Mouse (Mus musculus) bone marrow, adult 2 months (tissue): ENCODE results near the gene Sag.

Source experiments
- CTCF ChIP-seq: fragments of 200-500 bp; IDR thresholded peaks from 2 replicates; pipeline ENCODE4 v1.5.1; 2011; ENCODE audit warnings: low read length, control low read depth; ENCODE audit not compliant: control insufficient read depth, insufficient read depth
- POLR2A ChIP-seq: fragments of 200-500 bp; IDR thresholded peaks from 2 replicates; pipeline ENCODE4 v1.6.1; 2011; ENCODE audit warnings: low read depth, mild to moderate bottlenecking, control low read depth, low read length, borderline replicate concordance; ENCODE audit not compliant: control insufficient read depth

GRCm38 (mm10) chr1:87829621-87830211, 26.2 kb downstream of the Sag start:
- no peak for TF ChIP-seq CTCF
- no peak for TF ChIP-seq POLR2A
